Mouse (Mus musculus): Measurements from ENCODE around the gene Phyhipl.

DNA sequence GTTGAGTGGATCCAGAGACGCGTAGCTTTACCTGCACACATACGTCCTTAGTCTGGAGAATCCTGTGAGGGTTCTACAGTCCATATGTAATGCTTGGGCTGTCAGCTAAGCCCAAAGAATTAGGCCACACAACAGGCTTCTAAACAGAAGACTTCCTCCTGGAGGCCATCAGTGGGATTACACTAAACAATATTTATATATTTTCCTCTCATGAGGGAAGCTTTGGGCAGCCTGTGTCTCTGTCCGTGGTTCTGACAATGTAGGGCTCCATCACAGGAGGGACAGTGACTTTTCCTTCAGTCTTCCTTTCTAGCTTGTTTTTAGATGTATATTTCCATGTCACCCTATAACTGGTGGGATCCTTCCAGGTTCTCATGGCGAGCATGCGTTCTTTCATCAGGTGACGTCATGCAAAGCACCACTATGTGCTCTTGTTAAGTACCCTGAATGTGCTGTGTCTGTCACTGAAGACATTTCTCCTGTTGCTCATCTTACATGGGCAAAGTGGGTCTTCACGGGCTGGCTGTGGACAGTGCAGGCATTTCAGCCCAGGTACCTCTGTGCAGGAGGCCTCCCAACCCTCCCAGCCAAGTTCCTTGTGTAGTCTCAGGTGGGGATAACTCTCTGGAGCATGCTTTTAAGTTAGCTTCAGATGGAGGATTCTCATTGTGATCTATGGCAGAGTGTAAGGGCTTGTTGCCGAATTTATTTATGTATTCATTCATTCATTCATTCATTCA, 115.1 kb downstream of the Phyhipl start:
- TF ChIP-seq POLR2A (IDR thresholded peaks at IDR 0.05; ENCODE audit: insufficient read length, low read depth) (no peak), CEBPB (IDR thresholded peaks at IDR 0.05; ENCODE audit: insufficient read depth, poor library complexity, severe bottlenecking) (no peak), TCF12 (IDR thresholded peaks at IDR 0.05; ENCODE audit: insufficient read depth, poor library complexity, severe bottlenecking) (no peak), REST (IDR thresholded peaks at IDR 0.05; ENCODE audit: insufficient read depth, insufficient read length) (peak; percentile 70), USF1 (IDR thresholded peaks at IDR 0.05; ENCODE audit: low read depth) (no peak), MYOD1 (IDR thresholded peaks at IDR 0.05; ENCODE audit: control insufficient read depth in 1 of 3, insufficient read length in 2 of 3, low read depth in 2 of 3) (no peak), E2F4 (IDR thresholded peaks at IDR 0.05; ENCODE audit: insufficient read depth) (no peak)

Data from myocyte (in vitro differentiated cells).